ENCODE assay signal across 29 mouse cellular contexts in the genomic region with DNA sequence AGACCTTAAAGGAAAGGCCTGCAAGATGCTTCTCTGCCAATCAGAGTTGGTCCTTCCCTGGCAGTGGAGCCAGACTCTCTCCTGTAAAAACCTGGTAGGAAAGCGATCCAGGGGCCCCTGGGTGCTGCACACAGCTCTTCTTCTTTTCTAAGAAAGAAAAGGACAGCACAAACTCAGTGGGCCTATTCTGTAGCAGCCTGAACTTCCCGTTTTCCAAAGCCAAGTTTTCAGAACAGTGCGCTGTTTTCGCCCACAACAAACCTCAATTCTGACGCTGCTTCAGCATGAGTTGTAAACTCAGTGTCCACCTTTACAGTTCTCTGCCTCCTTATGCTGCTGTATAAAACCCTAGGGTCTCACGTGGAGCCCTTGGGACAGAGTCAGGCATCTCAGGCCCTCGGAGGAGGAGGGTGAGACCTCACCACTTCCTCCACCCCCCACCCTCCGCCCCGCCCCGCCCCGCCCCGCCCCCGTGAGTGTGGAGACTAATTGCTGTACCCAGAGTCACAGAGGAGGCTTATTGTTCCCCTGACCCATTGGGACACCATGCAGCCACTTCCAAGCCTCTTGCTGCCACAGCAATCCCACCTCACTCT.
A peak's percentile ranks its signal among the peaks of the same experiment; 100 is the strongest.
DNase-seq lines count a peak whose midpoint lies in the region; ATAC-seq and TF ChIP-seq lines count a peak whose summit lies in the region.
"Had no signal": no experiment of that assay in that cellular context is flagged by ENCODE, and none has a peak within 500 bp of the region (broad histone marks: within the 10 kb centered on the region; RNA-seq: fewer than 3 reads in every experiment).

No protein-coding gene starts in this region.

- no peaks in the 10 kb centered on the region for H3K9me3 ChIP-seq in embryonic facial prominence, embryonic 12.5 days
- H3K9me3 ChIP-seq in liver, embryonic 12.5 days (replicated peaks), result no peaks in the 10 kb centered on the region
- H3K9me3 ChIP-seq: embryonic facial prominence, embryonic 13.5 days; heart, embryonic 13.5 days; hindbrain, embryonic 12.5 days; kidney, embryonic 15.5 days; limb, embryonic 12.5 days; lung, embryonic 15.5 days; midbrain, embryonic 15.5 days; neural tube, embryonic 12.5 days had no signal

- DNase-seq in left cerebral cortex, postnatal 25 days (ENCODE audit: low spot score in 2 of 2), result no peak
- no peak for DNase-seq in ovary, postnatal 14 days (ENCODE audit: low spot score)
- DNase-seq in left cerebral cortex, adult 9 months (ENCODE audit: low spot score in 2 of 2), result no peak
- DNase-seq in adrenal gland, postnatal 4 days (ENCODE audit: low spot score in 2 of 2), result no peak
- DNase-seq: adrenal gland, postnatal 25 days; cerebellum, adult 11-12 months; cerebellum, postnatal 10 days; forebrain, postnatal 0 days; gastrocnemius, postnatal 14 days; heart, adult 18-20 months; heart, postnatal 14 days; lung, postnatal 4 days; retina, postnatal 1 day; right cerebral cortex, postnatal 25 days; thymus, postnatal 14 days had no signal

- peak overlapping the region; percentile 50 for H3K4me3 ChIP-seq in bone marrow macrophage, adult 2 months (ENCODE audit: insufficient read depth, low read length)
- H3K4me3 ChIP-seq in embryonic facial prominence, embryonic 12.5 days, result no peak overlapping the region
- H3K4me3 ChIP-seq in liver, embryonic 12.5 days, result no peak overlapping the region
- H3K4me3 ChIP-seq: embryonic facial prominence, embryonic 13.5 days; heart, embryonic 13.5 days; hindbrain, embryonic 12.5 days; kidney, embryonic 15.5 days; left cerebral cortex, adult 2 months; limb, embryonic 12.5 days; lung, embryonic 15.5 days; midbrain, embryonic 15.5 days; neural tube, embryonic 12.5 days had no signal

- 44% methylated on average over 13 of the region's 13 CpGs for WGBS in embryonic facial prominence, embryonic 12.5 days
- 34% methylated on average over 13 of the region's 13 CpGs for WGBS in liver, embryonic 12.5 days (ENCODE audit: insufficient replicate concordance)

- no peak overlapping the region for H3K9ac ChIP-seq in embryonic facial prominence, embryonic 12.5 days
- H3K9ac ChIP-seq in liver, embryonic 12.5 days, result no peak overlapping the region
- H3K9ac ChIP-seq: embryonic facial prominence, embryonic 13.5 days; forebrain, postnatal 0 days; heart, embryonic 13.5 days; hindbrain, embryonic 12.5 days; kidney, embryonic 15.5 days; limb, embryonic 12.5 days; liver, embryonic 14.5 days; lung, embryonic 15.5 days; midbrain, embryonic 15.5 days; neural tube, embryonic 12.5 days had no signal

- H3K4me2 ChIP-seq in embryonic facial prominence, embryonic 12.5 days (replicated peaks), result no peak overlapping the region
- 0 out of 2 replicates have a peak overlapping the region, but pooled peaks have one; percentile 8 for H3K4me2 ChIP-seq in liver, embryonic 12.5 days
- H3K4me2 ChIP-seq: embryonic facial prominence, embryonic 13.5 days; heart, embryonic 13.5 days; hindbrain, embryonic 12.5 days; kidney, embryonic 15.5 days; limb, embryonic 12.5 days; lung, embryonic 15.5 days; midbrain, embryonic 15.5 days; neural tube, embryonic 12.5 days had no signal

- H3K36me3 ChIP-seq in embryonic facial prominence, embryonic 12.5 days, result no peaks in the 10 kb centered on the region
- no peaks in the 10 kb centered on the region for H3K36me3 ChIP-seq in liver, embryonic 12.5 days
- H3K36me3 ChIP-seq: embryonic facial prominence, embryonic 13.5 days; heart, embryonic 13.5 days; hindbrain, embryonic 12.5 days; kidney, embryonic 15.5 days; limb, embryonic 12.5 days; lung, embryonic 15.5 days; midbrain, embryonic 15.5 days; neural tube, embryonic 12.5 days had no signal

- no peaks in the 10 kb centered on the region for H3K4me1 ChIP-seq in bone marrow macrophage, adult 2 months (ENCODE audit: control insufficient read depth, insufficient read depth, low read length)
- H3K4me1 ChIP-seq in embryonic facial prominence, embryonic 12.5 days, result no peaks in the 10 kb centered on the region
- H3K4me1 ChIP-seq in liver, embryonic 12.5 days, result no peaks in the 10 kb centered on the region
- H3K4me1 ChIP-seq: embryonic facial prominence, embryonic 13.5 days; heart, embryonic 13.5 days; kidney, embryonic 15.5 days; lung, embryonic 15.5 days; midbrain, embryonic 15.5 days had no signal

- ATAC-seq in embryonic facial prominence, embryonic 12.5 days (ENCODE audit: insufficient number of reproducible peaks, insufficient read depth, low FRiP score, low TSS enrichment), result no peak
- no peak; the same call in 1 of the 2 replicates for ATAC-seq in liver, embryonic 12.5 days
- ATAC-seq: forebrain, postnatal 0 days; intestine, postnatal 0 days; midbrain, embryonic 15.5 days had no signal

- no peak for TF ChIP-seq POLR2A in bone marrow macrophage, adult 2 months (IDR thresholded peaks at IDR 0.05; ENCODE audit: borderline replicate concordance, low read depth, low read length)

- intact Hi-C loops in left cerebral cortex, postnatal 25 days (cut with DNase I), result no loop called here

- no peak overlapping the region for H3K27ac ChIP-seq in bone marrow macrophage, adult 2 months (ENCODE audit: insufficient read depth, low read depth, low read length)
- H3K27ac ChIP-seq in embryonic facial prominence, embryonic 12.5 days, result 0 out of 2 replicates have a peak overlapping the region, but pooled peaks have one; percentile 11
- H3K27ac ChIP-seq in liver, embryonic 12.5 days, result no peak overlapping the region
- H3K27ac ChIP-seq: embryonic facial prominence, embryonic 13.5 days; heart, embryonic 13.5 days; hindbrain, embryonic 12.5 days; kidney, embryonic 15.5 days; left cerebral cortex, adult 2 months; limb, embryonic 12.5 days; liver, embryonic 14.5 days; lung, embryonic 15.5 days; midbrain, embryonic 15.5 days; neural tube, embryonic 12.5 days had no signal

- no peak for TF ChIP-seq CTCF in bone marrow macrophage, adult 2 months (IDR thresholded peaks at IDR 0.05; ENCODE audit: low read depth, low read length)

- no peaks in the 10 kb centered on the region for H3K27me3 ChIP-seq in embryonic facial prominence, embryonic 12.5 days
- H3K27me3 ChIP-seq in liver, embryonic 12.5 days (replicated peaks), result no peaks in the 10 kb centered on the region
- H3K27me3 ChIP-seq: embryonic facial prominence, embryonic 13.5 days; heart, embryonic 13.5 days; hindbrain, embryonic 12.5 days; kidney, embryonic 15.5 days; lung, embryonic 15.5 days; midbrain, embryonic 15.5 days; neural tube, embryonic 12.5 days had no signal
